Mouse (Mus musculus): ENCODE measurements at regions not wholly inside any gene's neighbourhood (a gene's known extent, or its start where the extent isn't known, plus 50 kb on each side); places are given as distances from the start of the nearest gene placed in this dataset.

DNA sequence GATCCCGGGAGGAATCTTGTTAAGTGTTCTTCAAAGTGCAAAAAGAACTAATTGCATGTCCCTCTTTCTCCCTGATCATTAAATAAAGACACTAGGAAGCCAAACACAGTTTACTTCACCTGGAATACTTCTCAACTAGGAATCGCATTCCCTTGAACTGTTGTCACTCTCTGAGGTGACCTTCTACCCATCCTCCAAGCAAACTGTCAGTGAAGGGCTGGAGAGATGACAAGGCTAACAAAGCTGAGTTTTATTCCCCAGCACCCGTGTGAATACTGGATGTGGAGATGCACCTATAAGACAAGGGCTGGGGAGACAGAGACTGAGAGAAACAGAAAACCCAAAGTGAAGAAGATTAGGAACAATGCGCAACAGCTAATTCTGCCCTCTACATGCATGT, 101.7 kb upstream of the Slc44a1 start:
- WGBS (ENCODE audit: missing documents), result 97% methylated on average over 4 of the region's 4 CpGs
- Histone ChIP-seq H3K4me3 (ENCODE audit: inconsistent target) (no peak overlapping the region), H3K79me2 (ENCODE audit: inconsistent target) (no peaks in the 10 kb centered on the region)

DNA sequence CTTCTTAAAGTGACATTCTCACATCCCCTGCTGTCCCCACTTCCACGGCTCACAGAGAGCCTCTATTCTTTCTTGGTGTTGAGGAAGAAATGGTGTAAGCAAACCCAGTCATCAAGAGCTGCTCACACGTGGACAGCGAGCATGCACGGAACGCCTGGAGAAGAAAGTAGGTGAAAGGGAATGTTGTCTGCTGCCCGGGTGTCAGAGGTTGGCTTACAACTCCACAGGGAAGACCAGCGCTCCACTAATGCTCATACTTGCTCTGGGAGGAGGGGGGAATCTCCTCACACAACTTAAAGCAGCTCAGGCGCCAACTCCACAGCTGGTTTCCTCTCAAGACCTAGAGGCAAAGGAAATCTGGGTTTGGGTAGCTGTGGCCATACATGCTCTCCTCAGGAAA, 102.4 kb upstream of the Slc44a1 start:
- WGBS (ENCODE audit: missing documents), result 85% methylated on average over 7 of the region's 8 CpGs
- Histone ChIP-seq H3K27ac (no peak overlapping the region), H3K36me3 (ENCODE audit: inconsistent target) (no peaks in the 10 kb centered on the region), H3K4me3 (ENCODE audit: inconsistent target) (no peak overlapping the region), H3K79me2 (ENCODE audit: inconsistent target) (no peaks in the 10 kb centered on the region)

More for the DNA sequence above, 101.7 kb upstream of the Slc44a1 start:
- Histone ChIP-seq H3K27ac (no peak overlapping the region), H3K36me3 (ENCODE audit: inconsistent target) (no peaks in the 10 kb centered on the region)

- WGBS (ENCODE audit: missing documents), result 88% methylated on average over 7 of the region's 7 CpGs
Measured at GRCm38 (mm10) chr4:53327382-53328165, 112.6 kb upstream of the Slc44a1 start.

DNA sequence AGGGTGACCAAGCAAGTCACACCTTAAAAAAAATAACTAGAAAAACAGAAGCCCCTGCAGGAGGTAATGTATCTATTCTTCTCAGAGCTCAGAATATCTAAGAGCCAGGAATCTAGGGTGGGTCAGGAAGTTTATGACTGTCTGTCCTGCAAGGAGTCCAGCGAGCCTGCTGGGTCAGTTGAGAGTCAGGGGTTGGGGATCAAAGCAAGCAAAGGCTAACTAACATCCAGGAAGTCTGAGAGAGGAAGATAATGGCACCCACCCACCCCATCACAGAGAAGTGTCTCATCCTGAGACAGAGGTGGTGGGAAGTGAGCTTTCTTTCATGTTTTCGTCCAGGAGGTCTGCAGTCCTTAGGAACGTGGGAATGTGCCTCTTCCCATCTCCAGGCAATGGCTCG, 116.4 kb upstream of the Slc44a1 start:
- Histone ChIP-seq H3K4me3 (ENCODE audit: inconsistent target) (no peak overlapping the region), H3K79me2 (ENCODE audit: inconsistent target) (no peaks in the 10 kb centered on the region), H3K36me3 (ENCODE audit: inconsistent target) (no peaks in the 10 kb centered on the region), H3K27ac (no peak overlapping the region)
- 84% methylated on average over 4 of the region's 4 CpGs for WGBS (ENCODE audit: missing documents)

More at GRCm38 (mm10) chr4:53327382-53328165, 112.6 kb upstream of the Slc44a1 start:
- Histone ChIP-seq H3K4me3 (ENCODE audit: inconsistent target) (no peak overlapping the region), H3K27ac (no peak overlapping the region), H3K36me3 (ENCODE audit: inconsistent target) (no peaks in the 10 kb centered on the region), H3K79me2 (ENCODE audit: inconsistent target) (no peaks in the 10 kb centered on the region)

GRCm38 (mm10) chr4:53323195-53323594, 117.0 kb upstream of the Slc44a1 start:
- H3K4me3 ChIP-seq (ENCODE audit: inconsistent target), result no peak overlapping the region
- 81% methylated on average over 3 of the region's 3 CpGs for WGBS (ENCODE audit: missing documents)
- no peaks in the 10 kb centered on the region for H3K36me3 ChIP-seq (ENCODE audit: inconsistent target)
- no peaks in the 10 kb centered on the region for H3K79me2 ChIP-seq (ENCODE audit: inconsistent target)
- no peak overlapping the region for H3K27ac ChIP-seq

GRCm38 (mm10) chr4:53322484-53322883, 117.7 kb upstream of the Slc44a1 start:
- 90% methylated on average over 5 of the region's 5 CpGs for WGBS (ENCODE audit: missing documents)
- H3K4me3 ChIP-seq (ENCODE audit: inconsistent target), result no peak overlapping the region
- no peak overlapping the region for H3K27ac ChIP-seq
- no peaks in the 10 kb centered on the region for H3K36me3 ChIP-seq (ENCODE audit: inconsistent target)
- no peaks in the 10 kb centered on the region for H3K79me2 ChIP-seq (ENCODE audit: inconsistent target)

- Histone ChIP-seq H3K79me2 (ENCODE audit: inconsistent target) (no peaks in the 10 kb centered on the region), H3K27ac (no peak overlapping the region), H3K36me3 (ENCODE audit: inconsistent target) (no peaks in the 10 kb centered on the region), H3K4me3 (ENCODE audit: inconsistent target) (no peak overlapping the region)
- 89% methylated on average over 3 of the region's 6 CpGs for WGBS (ENCODE audit: missing documents)
Measured at GRCm38 (mm10) chr4:53320735-53321449, 119.3 kb upstream of the Slc44a1 start.

GRCm38 (mm10) chr4:53319051-53319450, 121.2 kb upstream of the Slc44a1 start:
- no peak overlapping the region for H3K4me3 ChIP-seq (ENCODE audit: inconsistent target)
- no peak overlapping the region for H3K27ac ChIP-seq
- H3K36me3 ChIP-seq (ENCODE audit: inconsistent target), result no peaks in the 10 kb centered on the region
- WGBS (ENCODE audit: missing documents), result 92% methylated on average over 4 of the region's 4 CpGs
- no peaks in the 10 kb centered on the region for H3K79me2 ChIP-seq (ENCODE audit: inconsistent target)

- H3K79me2 ChIP-seq (ENCODE audit: inconsistent target), result no peaks in the 10 kb centered on the region
- 89% methylated on average over 6 of the region's 6 CpGs for WGBS (ENCODE audit: missing documents)
- H3K4me3 ChIP-seq (ENCODE audit: inconsistent target), result no peak overlapping the region
- H3K36me3 ChIP-seq (ENCODE audit: inconsistent target), result no peaks in the 10 kb centered on the region
- no peak overlapping the region for H3K27ac ChIP-seq
Measured at GRCm38 (mm10) chr4:53318181-53318580, 122.0 kb upstream of the Slc44a1 start.

DNA sequence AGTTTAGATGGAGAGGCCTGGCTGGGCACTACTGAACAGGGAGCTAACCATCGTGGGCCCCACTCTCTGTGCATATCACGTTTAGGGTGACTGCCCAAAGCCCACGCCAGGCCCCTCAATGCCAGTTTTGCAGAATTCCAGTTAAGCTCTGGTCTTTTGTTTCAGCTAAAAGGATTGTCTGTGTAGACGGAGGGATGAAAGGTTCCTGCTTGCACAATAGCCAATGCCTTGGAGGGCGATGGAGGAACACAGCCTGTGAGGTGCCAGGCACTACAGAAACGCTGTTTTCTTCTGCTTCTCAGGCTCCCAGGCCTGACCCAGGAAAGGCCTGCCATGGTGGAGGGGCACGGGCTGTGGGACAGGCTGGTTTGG, 122.8 kb upstream of the Slc44a1 start:
- Histone ChIP-seq H3K79me2 (ENCODE audit: inconsistent target) (no peaks in the 10 kb centered on the region), H3K27ac (no peak overlapping the region), H3K36me3 (ENCODE audit: inconsistent target) (no peaks in the 10 kb centered on the region), H3K4me3 (ENCODE audit: inconsistent target) (no peak overlapping the region)
- WGBS (ENCODE audit: missing documents), result 92% methylated on average over 7 of the region's 7 CpGs

- H3K4me3 ChIP-seq (ENCODE audit: inconsistent target), result no peak overlapping the region
- no peaks in the 10 kb centered on the region for H3K79me2 ChIP-seq (ENCODE audit: inconsistent target)
- H3K27ac ChIP-seq, result no peak overlapping the region
- H3K36me3 ChIP-seq (ENCODE audit: inconsistent target), result no peaks in the 10 kb centered on the region
- WGBS (ENCODE audit: missing documents), result 92% methylated on average over 14 of the region's 14 CpGs
Measured at GRCm38 (mm10) chr4:53316796-53317452, 123.3 kb upstream of the Slc44a1 start.

DNA sequence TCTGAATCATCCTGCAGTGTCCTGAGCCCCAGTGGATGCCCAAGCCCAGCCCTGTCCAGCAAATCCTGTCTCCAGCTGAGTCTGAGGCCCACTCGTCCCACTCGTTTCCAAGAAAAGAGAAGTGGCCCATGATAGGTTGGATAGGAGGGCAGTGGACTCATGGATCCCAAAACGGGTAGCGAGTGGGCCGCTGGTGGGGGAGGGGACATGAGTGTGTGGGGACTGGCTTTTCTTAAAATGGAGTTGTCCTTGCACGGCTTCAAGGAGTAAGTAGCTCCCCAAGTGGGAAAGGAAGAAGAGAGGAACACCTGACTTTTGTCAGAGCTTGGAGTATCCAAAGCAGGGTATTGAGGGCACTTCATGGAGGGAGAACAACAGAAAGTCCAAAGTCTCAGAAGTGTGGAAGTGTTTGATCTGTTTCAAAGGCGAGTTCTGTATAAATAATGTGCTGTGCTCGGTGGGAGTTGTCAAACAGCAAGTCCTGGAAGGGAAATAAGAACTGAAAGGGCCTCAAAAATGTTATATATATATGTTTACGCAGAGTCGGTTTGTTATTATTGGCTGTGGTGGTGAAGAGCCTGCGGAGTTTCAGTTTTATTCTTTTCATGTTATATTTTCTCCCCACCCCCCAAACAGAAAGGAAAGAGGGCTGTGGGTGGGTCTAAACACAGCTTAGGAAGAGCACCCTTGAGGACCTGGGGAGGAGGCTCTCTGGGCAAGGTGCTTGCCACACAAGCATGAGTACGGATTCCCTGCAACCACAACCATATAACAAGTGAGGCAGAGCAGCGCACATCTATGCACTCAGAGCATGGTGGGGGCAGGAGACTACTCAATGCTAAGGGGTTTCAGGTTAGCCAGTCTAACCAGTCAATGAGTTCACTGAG, 124.1 kb upstream of the Slc44a1 start:
- Histone ChIP-seq H3K27ac (no peak overlapping the region), H3K4me3 (ENCODE audit: inconsistent target) (no peak overlapping the region), H3K79me2 (ENCODE audit: inconsistent target) (no peaks in the 10 kb centered on the region), H3K36me3 (ENCODE audit: inconsistent target) (no peaks in the 10 kb centered on the region)
- WGBS (ENCODE audit: missing documents), result 82% methylated on average over 13 of the region's 13 CpGs

- H3K27ac ChIP-seq, result no peak overlapping the region
- no peaks in the 10 kb centered on the region for H3K36me3 ChIP-seq (ENCODE audit: inconsistent target)
- no peak overlapping the region for H3K4me3 ChIP-seq (ENCODE audit: inconsistent target)
- H3K79me2 ChIP-seq (ENCODE audit: inconsistent target), result no peaks in the 10 kb centered on the region
- 74% methylated on average over 7 of the region's 7 CpGs for WGBS (ENCODE audit: missing documents)
Measured at GRCm38 (mm10) chr4:53315121-53315875, 124.9 kb upstream of the Slc44a1 start.

- Histone ChIP-seq H3K27ac (no peak overlapping the region), H3K79me2 (ENCODE audit: inconsistent target) (no peaks in the 10 kb centered on the region), H3K4me3 (ENCODE audit: inconsistent target) (no peak overlapping the region), H3K36me3 (ENCODE audit: inconsistent target) (no peaks in the 10 kb centered on the region)
- 98% methylated on average over 8 of the region's 8 CpGs for WGBS (ENCODE audit: missing documents)
Measured at GRCm38 (mm10) chr4:53314076-53314475, 126.1 kb upstream of the Slc44a1 start.

Data from macrophage (primary cell).